Mouse (Mus musculus) hindbrain, embryonic 15.5 days (tissue): ENCODE results near the gene Mical1. TPM values are rescaled to one million over a fixed set of nuclear protein-coding genes. Genes with fewer than 3 reads are reported as not detected.

Experiments
- ATAC-seq: fragments of 200-750 bp; cut with Nextera tagmentation; 2 replicates; pipeline ENCODE4 v1.8.0; 2017; ENCODE audit warnings: low read depth, moderate number of reproducible peaks, moderate TSS enrichment; ENCODE audit not compliant: low FRiP score
- H3K27ac ChIP-seq: fragments of 300-500 bp; sonication (generic); replicated peaks from 2 replicates; pipeline ENCODE4 v1.5.1; 2015; ENCODE audit warnings: mild to moderate bottlenecking, inconsistent platforms
- H3K27me3 ChIP-seq: fragments of 300-500 bp; sonication (generic); 2 replicates; pipeline ENCODE4 v1.6.1; 2015; ENCODE audit warnings: control low read depth, inconsistent platforms
- H3K36me3 ChIP-seq: fragments of 300-500 bp; sonication (generic); 2 replicates; pipeline ENCODE4 v1.6.1; 2015; ENCODE audit warnings: control low read depth, inconsistent platforms
- H3K4me1 ChIP-seq: fragments of 300-500 bp; sonication (generic); replicated peaks from 2 replicates; pipeline ENCODE4 v1.6.1; 2015; ENCODE audit warnings: control low read depth, inconsistent platforms
- H3K4me2 ChIP-seq: fragments of 300-500 bp; sonication (generic); 2 replicates; pipeline ENCODE4 v1.6.1; 2015; ENCODE audit warnings: moderate library complexity, mild to moderate bottlenecking, inconsistent platforms
- H3K4me3 ChIP-seq: fragments of 300-500 bp; sonication (generic); 2 replicates; pipeline ENCODE4 v1.5.1; 2015; ENCODE audit warnings: mild to moderate bottlenecking, inconsistent platforms
- H3K9ac ChIP-seq: fragments of 300-500 bp; sonication (generic); 2 replicates; pipeline ENCODE4 v1.6.1; 2015; ENCODE audit warnings: inconsistent platforms
- H3K9me3 ChIP-seq: fragments of 300-500 bp; sonication (generic); 2 replicates; pipeline ENCODE4 v1.6.1; 2016; ENCODE audit warnings: control low read depth, inconsistent platforms
- WGBS: fragments of 180-500 bp; shearing (Covaris S2); methylation state at CpG from one replicate; pipeline ENCODE4 v1.1.7; 2015; 5-methylcytosine and 5-hydroxymethylcytosine counted together
- polyA plus RNA-seq: library from polyadenylated mRNA; unstranded; fragments of >200 nt; fragmentation: Nextera tagmentation; extraction: Ambion mirVana; gene quantifications from 2 replicates; pipeline ENCODE4 v1.2.1, GENCODE M21; 2015

Mical1 gene
- 24.6 and 29.1 TPM in 2 replicates for polyA plus RNA-seq

DNA sequence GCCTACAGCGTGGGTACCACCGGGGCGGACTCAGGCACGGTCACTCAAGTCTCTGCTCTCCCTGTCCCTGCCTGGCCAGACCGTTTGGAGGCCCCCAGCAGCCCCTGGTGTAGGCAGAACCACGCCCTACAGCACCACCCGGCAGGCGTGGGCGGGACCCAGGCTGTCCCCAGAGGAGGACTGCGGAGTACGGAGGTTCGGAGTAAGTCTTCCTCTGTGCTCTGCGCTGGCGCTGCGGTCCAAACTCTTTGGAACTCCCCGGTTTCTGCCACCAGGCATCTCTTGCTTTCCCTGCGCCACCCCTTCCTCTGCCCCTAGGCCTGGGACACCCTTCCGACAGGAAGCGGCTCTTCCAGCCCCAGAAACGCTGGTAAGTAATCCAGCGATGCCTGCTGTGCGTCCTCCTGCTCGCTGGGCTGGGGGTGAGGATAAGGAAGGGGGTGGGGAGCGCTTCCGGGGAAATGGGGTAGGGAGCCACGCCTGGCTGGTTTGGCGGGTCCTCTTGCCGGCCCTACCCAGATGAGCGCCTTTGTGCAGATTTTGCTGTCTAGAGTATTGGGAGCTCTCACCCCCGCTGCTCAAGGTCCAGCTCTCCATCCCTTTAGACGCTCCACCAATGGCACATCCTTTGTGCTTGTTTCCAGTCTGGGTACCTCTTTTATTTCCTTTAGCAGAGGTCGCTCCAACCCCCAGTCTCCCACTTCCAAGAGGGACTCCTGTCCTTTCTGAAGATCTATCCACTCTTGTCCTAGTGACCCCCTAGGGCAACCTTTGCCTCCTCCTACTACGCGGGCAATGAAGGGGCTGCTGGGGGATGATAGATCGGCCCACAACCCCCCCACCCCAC, at the start of gene Mical1:
Gene Mical1, plus strand, starts transcription at position 144 of the 847 bp plus-strand sequence.
- Histone ChIP-seq H3K4me1 (peaks cover 27% of the 10 kb centered on the region), H3K27ac (peak within 1 kb of the TSS; percentile 81), H3K36me3 (no peaks in the 10 kb centered on the region), H3K27me3 (no peaks in the 10 kb centered on the region), H3K4me3 (peak within 1 kb of the TSS; percentile 55), H3K9me3 (no peaks in the 10 kb centered on the region), H3K9ac (peak within 1 kb of the TSS; percentile 63), H3K4me2 (peak within 1 kb of the TSS; percentile 97)
- ATAC-seq: peak; percentile 68; the same call in 1 of the 2 replicates
- under 1% methylated on average over 35 of the region's 35 CpGs for WGBS

DNA sequence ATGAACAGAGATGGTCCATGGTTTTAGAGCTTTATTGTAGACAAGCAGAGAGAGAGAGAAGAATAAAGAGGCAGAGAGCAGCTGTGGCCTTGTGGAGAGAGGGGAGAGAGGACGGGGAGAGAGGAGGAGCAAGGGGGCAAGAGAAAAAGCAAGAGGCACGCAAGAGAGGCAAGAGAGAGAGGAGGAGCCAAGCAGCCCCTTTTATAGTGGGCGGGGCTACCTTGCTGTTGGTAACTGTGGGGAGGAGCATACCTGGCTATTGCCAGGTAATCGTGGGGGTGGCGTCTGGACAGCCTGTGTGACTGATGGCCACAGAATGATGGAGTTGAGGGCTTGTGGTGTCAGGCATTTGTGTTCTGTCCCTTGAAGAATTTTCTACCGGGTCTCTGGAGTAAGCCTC, 49.7 kb upstream of the Mical1 start:
- no peaks in the 10 kb centered on the region for H3K4me1 ChIP-seq
- H3K4me3 ChIP-seq: no peak overlapping the region
- no peaks in the 10 kb centered on the region for H3K9me3 ChIP-seq
- no peaks in the 10 kb centered on the region for H3K27me3 ChIP-seq
- H3K36me3 ChIP-seq: no peaks in the 10 kb centered on the region
- no peak overlapping the region for H3K27ac ChIP-seq
- no peak overlapping the region for H3K9ac ChIP-seq
- ATAC-seq: no peak
- WGBS: 57% methylated on average over 6 of the region's 6 CpGs
- no peak overlapping the region for H3K4me2 ChIP-seq

DNA sequence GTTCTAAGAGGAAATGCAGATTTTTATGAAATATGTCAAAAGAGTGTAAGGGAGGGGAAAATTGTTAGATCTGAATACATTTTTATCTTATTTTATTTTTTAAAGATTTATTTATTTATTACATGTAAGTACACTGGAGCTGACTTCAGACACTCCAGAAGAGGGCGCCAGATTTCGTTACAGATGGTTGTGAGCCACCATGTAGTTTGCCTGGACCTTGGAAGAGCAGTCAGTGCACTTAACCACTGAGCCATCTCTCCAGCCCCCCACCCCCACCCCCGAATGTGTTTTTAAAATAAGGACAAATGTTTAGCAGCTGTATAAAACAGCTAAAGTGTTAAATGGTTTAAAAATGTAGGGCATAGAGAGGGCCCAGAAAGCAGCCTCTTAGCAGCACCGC, 41.5 kb upstream of the Mical1 start:
- Histone ChIP-seq H3K36me3 (no peaks in the 10 kb centered on the region), H3K4me2 (no peak overlapping the region), H3K4me3 (no peak overlapping the region), H3K9ac (no peak overlapping the region), H3K27me3 (peaks cover 4% of the 10 kb centered on the region; the same call in 1 of the 2 replicates), H3K4me1 (no peaks in the 10 kb centered on the region), H3K9me3 (no peaks in the 10 kb centered on the region), H3K27ac (no peak overlapping the region)
- no peak for ATAC-seq
- WGBS: 28% methylated on average over 4 of the region's 4 CpGs

DNA sequence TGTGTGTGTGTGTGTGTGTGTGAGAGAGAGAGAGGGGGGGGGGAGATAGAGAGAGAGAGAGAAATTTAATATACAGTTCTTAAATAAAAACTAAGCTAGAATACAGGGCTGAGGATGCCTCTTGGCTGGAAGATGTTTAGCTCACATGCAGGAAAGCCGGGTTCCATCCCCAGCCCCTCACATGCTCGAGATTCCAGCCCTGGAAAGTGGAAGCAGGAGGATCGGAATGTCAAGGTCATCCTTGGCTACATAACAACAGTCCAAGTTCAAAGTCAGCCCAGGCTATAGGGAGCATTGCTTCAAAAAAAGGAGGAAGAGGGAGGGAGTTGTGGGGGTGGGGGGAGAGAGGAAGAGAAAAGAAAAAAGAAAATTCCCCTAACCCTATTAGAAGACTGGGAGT, 41.0 kb upstream of the Mical1 start:
- Histone ChIP-seq H3K36me3 (no peaks in the 10 kb centered on the region), H3K4me3 (no peak overlapping the region), H3K27me3 (peaks cover 4% of the 10 kb centered on the region; the same call in 1 of the 2 replicates), H3K9ac (no peak overlapping the region), H3K4me2 (no peak overlapping the region), H3K4me1 (no peaks in the 10 kb centered on the region), H3K9me3 (no peaks in the 10 kb centered on the region), H3K27ac (no peak overlapping the region)
- 51% methylated on average over 3 of the region's 3 CpGs for WGBS
- no peak for ATAC-seq

DNA sequence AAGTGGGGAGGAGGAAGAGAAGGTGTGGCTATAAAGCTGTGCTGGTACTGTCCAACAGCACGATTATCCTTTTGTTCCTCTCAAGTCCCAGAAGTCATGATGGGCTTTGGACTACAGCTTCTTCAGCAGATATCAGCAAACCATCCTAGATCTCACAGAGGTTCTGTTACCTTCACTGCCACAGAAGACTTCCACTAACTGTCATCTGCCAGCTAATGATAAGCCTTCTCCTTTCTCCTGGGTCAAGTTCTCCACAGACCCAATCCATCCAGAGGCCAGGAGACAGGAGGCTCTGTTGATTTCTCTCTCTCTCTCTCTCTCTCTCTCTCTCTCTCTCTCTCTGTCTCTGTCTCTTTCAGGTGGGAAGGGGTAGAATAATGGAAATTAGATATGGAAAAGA, 27.9 kb upstream of the Mical1 start:
- Histone ChIP-seq H3K4me1 (peaks cover 24% of the 10 kb centered on the region), H3K4me2 (no peak overlapping the region), H3K27me3 (no peaks in the 10 kb centered on the region), H3K36me3 (0 out of 2 replicates have a peak, but pooled peaks cover 5% of the 10 kb centered on the region), H3K9me3 (no peaks in the 10 kb centered on the region), H3K27ac (no peak overlapping the region), H3K4me3 (no peak overlapping the region), H3K9ac (no peak overlapping the region)
- no peak for ATAC-seq
- WGBS: 75% methylated on average over 1 of the region's 1 CpGs

DNA sequence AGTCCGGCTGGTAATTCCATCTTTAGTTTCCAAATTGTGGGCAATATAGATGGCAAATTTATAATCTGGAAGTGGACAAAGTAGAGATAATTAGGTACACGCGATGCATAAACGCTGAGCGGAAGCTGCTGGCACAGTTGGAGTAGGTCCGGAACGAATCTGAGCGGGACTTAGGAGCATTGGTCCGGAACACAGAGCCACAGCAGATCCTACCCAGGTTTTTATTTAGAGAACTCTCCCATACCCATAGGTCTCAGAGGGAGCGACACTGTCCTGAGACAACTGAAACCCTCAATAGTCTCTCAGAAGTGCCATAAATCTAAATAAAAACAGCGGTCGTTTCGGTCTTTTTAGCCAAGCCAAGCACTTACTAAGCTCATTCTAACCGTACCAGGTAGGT, 26.4 kb upstream of the Mical1 start:
- H3K36me3 ChIP-seq: 0 out of 2 replicates have a peak, but pooled peaks cover 5% of the 10 kb centered on the region
- H3K4me2 ChIP-seq: peak overlapping the region; percentile 65
- H3K4me3 ChIP-seq: peak overlapping the region; percentile 64
- H3K9ac ChIP-seq: peak overlapping the region; percentile 67
- no peaks in the 10 kb centered on the region for H3K9me3 ChIP-seq
- peak overlapping the region; percentile 80 for H3K27ac ChIP-seq
- no peaks in the 10 kb centered on the region for H3K27me3 ChIP-seq
- peaks cover 37% of the 10 kb centered on the region for H3K4me1 ChIP-seq
- ATAC-seq: peak; percentile 70
- 10% methylated on average over 14 of the region's 14 CpGs for WGBS

DNA sequence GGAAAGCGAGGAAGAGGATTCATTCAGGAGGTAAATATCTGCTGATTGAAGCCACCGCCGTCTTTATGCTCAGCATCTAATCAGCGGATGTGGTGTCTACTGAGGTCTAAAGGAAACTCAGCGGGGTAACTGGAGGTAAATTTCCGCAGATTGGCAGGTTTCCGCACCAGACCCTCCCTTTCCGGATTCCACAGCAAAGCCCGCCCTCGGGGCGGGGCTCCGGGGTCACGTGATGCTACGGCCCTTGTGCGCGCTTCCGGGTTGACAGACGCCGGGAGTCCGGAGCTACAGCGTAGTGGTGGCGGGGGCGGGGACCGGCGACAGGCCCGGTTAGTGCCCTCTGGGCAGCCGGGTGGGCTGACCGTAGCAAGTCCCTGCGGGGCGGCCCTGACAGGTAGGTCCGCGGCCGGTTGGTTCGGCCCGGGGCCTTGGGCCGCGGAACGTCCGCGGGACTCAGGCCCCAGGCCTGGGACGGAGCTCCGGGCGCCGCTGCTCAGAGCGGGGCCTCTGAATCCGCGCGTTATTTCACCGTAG, 25.9 kb upstream of the Mical1 start, which contains the start of gene Zbtb24:
Gene Zbtb24, plus strand, starts transcription at position 247 of the 534 bp plus-strand sequence.
- no peaks in the 10 kb centered on the region for H3K9me3 ChIP-seq
- H3K9ac ChIP-seq: peak within 1 kb of the TSS; percentile 67
- peak within 1 kb of the TSS; percentile 65 for H3K4me2 ChIP-seq
- peaks cover 37% of the 10 kb centered on the region for H3K4me1 ChIP-seq
- H3K27ac ChIP-seq: peak within 1 kb of the TSS; percentile 80
- under 1% methylated on average over 48 of the region's 49 CpGs for WGBS
- no peaks in the 10 kb centered on the region for H3K27me3 ChIP-seq
- ATAC-seq: peak; percentile 95
- peak within 1 kb of the TSS; percentile 64 for H3K4me3 ChIP-seq
- H3K36me3 ChIP-seq: peaks cover 9% of the 10 kb centered on the region; the same call in 1 of the 2 replicates

DNA sequence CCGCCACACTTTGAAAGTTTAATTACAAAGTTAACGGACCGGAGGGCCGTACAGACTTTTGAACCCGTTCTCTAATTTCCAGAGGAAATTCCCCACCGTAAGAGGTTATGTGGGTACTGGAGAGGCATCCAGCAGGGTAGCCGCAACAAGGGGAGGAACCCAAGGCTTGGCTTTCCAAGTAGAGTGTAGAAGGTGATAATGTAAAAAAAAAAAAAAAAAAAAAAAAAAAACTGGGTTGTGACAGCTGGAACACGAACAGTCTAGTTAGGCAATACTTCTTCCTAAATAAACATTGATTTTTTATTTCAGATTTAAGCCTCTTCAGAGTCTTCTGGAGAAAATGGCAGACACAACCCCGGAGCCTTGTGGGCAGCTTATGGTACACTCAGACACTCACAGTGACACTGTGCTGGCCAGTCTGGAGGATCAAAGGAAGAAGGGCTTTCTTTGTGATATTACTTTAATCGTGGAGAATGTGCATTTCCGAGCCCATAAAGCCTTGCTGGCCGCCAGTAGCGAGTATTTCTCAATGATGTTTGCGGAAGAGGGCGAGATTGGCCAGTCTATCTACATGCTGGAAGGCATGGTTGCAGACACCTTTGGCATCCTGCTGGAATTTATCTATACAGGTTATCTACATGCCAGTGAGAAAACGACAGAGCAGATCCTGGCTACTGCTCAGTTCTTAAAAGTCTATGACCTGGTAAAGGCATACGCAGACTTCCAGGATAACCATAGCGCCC, 25.2 kb upstream of the Mical1 start:
- ATAC-seq: no peak; the same call in 1 of the 2 replicates
- WGBS: 60% methylated on average over 18 of the region's 18 CpGs
- H3K27ac ChIP-seq: no peak overlapping the region; the same call in 1 of the 2 replicates

DNA sequence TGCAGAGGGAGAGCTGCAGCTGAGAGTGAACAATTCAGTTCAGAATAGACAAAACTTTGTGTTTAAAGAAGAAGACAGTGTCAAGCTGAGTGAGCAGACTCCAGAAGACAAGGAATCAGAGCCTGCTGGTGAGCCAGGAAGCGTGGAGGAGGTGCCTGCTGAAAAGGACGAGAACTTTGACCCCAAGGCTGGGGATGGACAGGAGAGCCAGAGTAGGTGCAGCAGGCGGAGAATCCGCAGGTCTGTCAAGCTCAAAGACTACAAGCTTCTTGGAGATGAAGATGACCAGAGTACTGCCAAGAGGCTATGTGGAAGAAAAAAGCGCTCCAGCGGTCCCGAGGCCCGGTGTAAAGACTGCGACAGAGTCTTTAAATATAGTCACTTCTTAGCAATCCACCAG, 24.5 kb upstream of the Mical1 start:
- ATAC-seq: no peak
- 95% methylated on average over 9 of the region's 9 CpGs for WGBS
- no peak overlapping the region for H3K9ac ChIP-seq

More for the DNA sequence above, 25.2 kb upstream of the Mical1 start:
- Histone ChIP-seq H3K4me2 (peak overlapping the region; percentile 65), H3K4me3 (peak overlapping the region; percentile 64), H3K36me3 (peaks cover 17% of the 10 kb centered on the region), H3K4me1 (peaks cover 37% of the 10 kb centered on the region), H3K9me3 (no peaks in the 10 kb centered on the region), H3K27me3 (no peaks in the 10 kb centered on the region), H3K9ac (peak overlapping the region; percentile 67)

DNA sequence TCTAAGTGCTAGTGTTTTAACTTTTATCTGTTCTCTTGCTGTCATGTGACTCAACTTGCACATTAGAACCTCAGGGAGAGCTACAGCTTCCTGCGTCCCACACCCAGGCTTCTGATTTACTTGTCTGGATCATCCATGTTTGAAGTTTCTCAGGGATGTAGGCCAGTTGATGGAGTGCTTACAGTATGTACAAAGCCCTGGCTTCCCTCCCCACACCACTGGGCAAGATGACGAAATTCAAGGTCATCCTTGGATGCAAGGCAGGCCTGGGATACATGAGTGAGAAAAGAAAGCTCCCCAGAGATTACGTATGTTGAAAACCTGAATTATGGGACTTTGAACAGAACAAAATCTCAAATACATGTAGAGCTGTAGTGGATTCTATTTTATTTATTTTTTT, 23.3 kb upstream of the Mical1 start:
- 94% methylated on average over 3 of the region's 3 CpGs for WGBS
- Histone ChIP-seq H3K9me3 (no peaks in the 10 kb centered on the region), H3K27me3 (no peaks in the 10 kb centered on the region), H3K9ac (no peak overlapping the region), H3K4me3 (no peak overlapping the region), H3K4me1 (peaks cover 37% of the 10 kb centered on the region), H3K27ac (no peak overlapping the region), H3K4me2 (no peak overlapping the region), H3K36me3 (peaks cover 26% of the 10 kb centered on the region)
- no peak for ATAC-seq

More for the DNA sequence above, 24.5 kb upstream of the Mical1 start:
- H3K27ac ChIP-seq: no peak overlapping the region
- H3K4me2 ChIP-seq: no peak overlapping the region
- no peak overlapping the region for H3K4me3 ChIP-seq
- H3K36me3 ChIP-seq: peaks cover 24% of the 10 kb centered on the region
- H3K4me1 ChIP-seq: peaks cover 37% of the 10 kb centered on the region
- H3K27me3 ChIP-seq: no peaks in the 10 kb centered on the region
- H3K9me3 ChIP-seq: no peaks in the 10 kb centered on the region

DNA sequence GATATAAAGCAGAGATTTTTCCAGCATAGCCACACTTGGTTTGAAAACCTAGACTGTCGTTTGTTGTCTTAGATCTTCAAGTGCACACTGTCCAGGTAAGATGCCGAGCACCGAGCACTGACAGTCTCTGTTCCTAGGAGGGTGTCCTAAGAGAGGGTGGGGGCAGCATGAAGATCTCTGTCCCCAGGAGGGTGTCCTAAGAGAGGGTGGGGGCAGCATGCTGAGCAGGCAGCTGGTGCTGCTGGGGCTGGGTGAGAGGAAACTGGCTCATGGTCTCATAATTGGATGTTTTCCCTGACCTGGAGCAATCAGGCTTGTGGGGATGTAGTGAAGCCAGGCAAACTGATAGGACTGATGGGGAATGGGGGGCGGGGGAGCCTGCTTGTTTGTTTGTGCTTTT, 16.1 kb upstream of the Mical1 start:
- Histone ChIP-seq H3K36me3 (peaks cover 35% of the 10 kb centered on the region), H3K27ac (no peak overlapping the region), H3K9ac (no peak overlapping the region), H3K4me1 (no peaks in the 10 kb centered on the region), H3K4me3 (no peak overlapping the region), H3K9me3 (no peaks in the 10 kb centered on the region), H3K27me3 (no peaks in the 10 kb centered on the region), H3K4me2 (no peak overlapping the region)
- ATAC-seq: no peak
- 81% methylated on average over 4 of the region's 4 CpGs for WGBS

DNA sequence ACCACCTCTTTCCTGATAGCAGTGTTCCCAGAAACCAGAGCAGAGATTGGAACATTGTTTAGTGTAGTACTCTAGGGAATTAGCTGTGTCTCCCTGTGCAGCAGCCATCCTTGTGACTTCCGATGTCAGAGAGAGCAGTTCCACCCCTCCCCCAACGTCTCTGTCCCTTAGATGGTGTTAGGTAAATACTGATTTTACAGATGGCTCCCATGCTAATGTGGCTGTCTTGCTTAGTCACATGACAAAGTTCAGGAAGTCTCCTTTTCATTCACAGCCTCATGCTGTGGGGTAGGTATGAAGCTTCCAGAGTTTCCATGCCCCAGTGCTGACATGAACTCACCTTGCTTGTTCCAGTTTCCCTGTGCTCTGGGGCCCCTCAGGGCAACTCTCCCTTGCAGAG, 15.6 kb upstream of the Mical1 start:
- H3K27ac ChIP-seq: no peak overlapping the region
- no peak overlapping the region for H3K4me3 ChIP-seq
- H3K9ac ChIP-seq: no peak overlapping the region
- H3K4me2 ChIP-seq: no peak overlapping the region
- WGBS: 29% methylated on average over 2 of the region's 2 CpGs
- H3K27me3 ChIP-seq: no peaks in the 10 kb centered on the region
- no peaks in the 10 kb centered on the region for H3K9me3 ChIP-seq
- H3K4me1 ChIP-seq: no peaks in the 10 kb centered on the region
- peaks cover 32% of the 10 kb centered on the region for H3K36me3 ChIP-seq
- ATAC-seq: no peak
